Mouse (Mus musculus): ENCODE data around the gene Ptges3l. TPM values are rescaled to one million over a fixed set of nuclear protein-coding genes. Genes with fewer than 3 reads are reported as not detected.

Ptges3l gene
- polyA plus RNA-seq, 1 experiment from 2014 or later = 12.6 TPM

GRCm38 (mm10) chr11:101465869-101466551, 40.9 kb upstream of the Ptges3l start, which contains the start of gene Vat1:
Gene Vat1, minus strand, starts transcription at chr11:101466230.
- Histone ChIP-seq H3K27me3 (no peaks in the 10 kb centered on the region), H3K4me3 (replicated peaks) (peak within 1 kb of the TSS; percentile 86), H3K4me2 (peak within 1 kb of the TSS; percentile 99), H3K4me1 (peaks cover 66% of the 10 kb centered on the region), H3K9ac (peak within 1 kb of the TSS; percentile 75), H3K36me3 (peaks cover 16% of the 10 kb centered on the region), H3K9me3 (replicated peaks) (no peaks in the 10 kb centered on the region), H3K27ac (peak within 1 kb of the TSS; percentile 91)
- ATAC-seq (replicated peaks; ENCODE audit: low FRiP score) = peak; percentile 53
- WGBS = 2% methylated on average over 60 of the region's 60 CpGs

GRCm38 (mm10) chr11:101465101-101465868, 40.2 kb upstream of the Ptges3l start:
- under 1% methylated on average over 51 of the region's 51 CpGs for WGBS
- ATAC-seq (replicated peaks; ENCODE audit: low FRiP score) = peak; percentile 31
- H3K4me2 ChIP-seq = peak overlapping the region; percentile 98
- H3K4me1 ChIP-seq = peaks cover 68% of the 10 kb centered on the region
- H3K27ac ChIP-seq = peak overlapping the region; percentile 91
- H3K27me3 ChIP-seq = no peaks in the 10 kb centered on the region
- H3K4me3 ChIP-seq (replicated peaks) = peak overlapping the region; percentile 86
- no peaks in the 10 kb centered on the region for H3K9me3 ChIP-seq (replicated peaks)
- peak overlapping the region; percentile 75 for H3K9ac ChIP-seq
- H3K36me3 ChIP-seq = peaks cover 24% of the 10 kb centered on the region

- peaks cover 32% of the 10 kb centered on the region for H3K36me3 ChIP-seq
- peak within 1 kb of the TSS; percentile 75 for H3K9ac ChIP-seq
- H3K9me3 ChIP-seq (replicated peaks) = no peaks in the 10 kb centered on the region
- H3K4me2 ChIP-seq = peak within 1 kb of the TSS; percentile 98
- WGBS = 9% methylated on average over 12 of the region's 12 CpGs
- peak within 1 kb of the TSS; percentile 86 for H3K4me3 ChIP-seq (replicated peaks)
- H3K27ac ChIP-seq = peak within 1 kb of the TSS; percentile 91
- H3K4me1 ChIP-seq = peaks cover 76% of the 10 kb centered on the region
- peak; percentile 23; the same call in 1 of the 2 replicates for ATAC-seq (replicated peaks; ENCODE audit: low FRiP score)
- H3K27me3 ChIP-seq = no peaks in the 10 kb centered on the region
Observed at GRCm38 (mm10) chr11:101464211-101465100, 39.3 kb upstream of the Ptges3l start, which contains the start of gene Rnd2. Gene Rnd2, plus strand, starts transcription at chr11:101464999.

- no peaks in the 10 kb centered on the region for H3K27me3 ChIP-seq
- H3K9me3 ChIP-seq (replicated peaks) = no peaks in the 10 kb centered on the region
- ATAC-seq (replicated peaks; ENCODE audit: low FRiP score) = no peak
- peaks cover 71% of the 10 kb centered on the region for H3K4me1 ChIP-seq
- H3K36me3 ChIP-seq = peaks cover 47% of the 10 kb centered on the region
- H3K9ac ChIP-seq = no peak overlapping the region
- peak overlapping the region; percentile 98; the same call in 1 of the 2 replicates for H3K4me2 ChIP-seq
- 23% methylated on average over 13 of the region's 13 CpGs for WGBS
- H3K27ac ChIP-seq = peak overlapping the region; percentile 29; the same call in 1 of the 2 replicates
- H3K4me3 ChIP-seq (replicated peaks) = no peak overlapping the region
Observed at GRCm38 (mm10) chr11:101462583-101463440, 37.7 kb upstream of the Ptges3l start.

- 74% methylated on average over 14 of the region's 14 CpGs for WGBS
- H3K4me1 ChIP-seq = peaks cover 64% of the 10 kb centered on the region
- no peak overlapping the region for H3K9ac ChIP-seq
- no peaks in the 10 kb centered on the region for H3K27me3 ChIP-seq
- H3K4me2 ChIP-seq = peak overlapping the region; percentile 98; the same call in 1 of the 2 replicates
- no peaks in the 10 kb centered on the region for H3K9me3 ChIP-seq (replicated peaks)
- peak overlapping the region; percentile 29; the same call in 1 of the 2 replicates for H3K27ac ChIP-seq
- peaks cover 52% of the 10 kb centered on the region for H3K36me3 ChIP-seq
- ATAC-seq (replicated peaks; ENCODE audit: low FRiP score) = no peak
- H3K4me3 ChIP-seq (replicated peaks) = no peak overlapping the region
Observed at GRCm38 (mm10) chr11:101462141-101462540, 37.0 kb upstream of the Ptges3l start.

GRCm38 (mm10) chr11:101460321-101460720, 35.2 kb upstream of the Ptges3l start:
- no peaks in the 10 kb centered on the region for H3K9me3 ChIP-seq (replicated peaks)
- H3K4me3 ChIP-seq (replicated peaks) = no peak overlapping the region
- no peak for ATAC-seq (replicated peaks; ENCODE audit: low FRiP score)
- H3K4me2 ChIP-seq = no peak overlapping the region
- H3K36me3 ChIP-seq = peaks cover 52% of the 10 kb centered on the region
- no peak overlapping the region for H3K27ac ChIP-seq
- H3K4me1 ChIP-seq = peaks cover 55% of the 10 kb centered on the region
- WGBS = 79% methylated on average over 15 of the region's 15 CpGs
- H3K27me3 ChIP-seq = no peaks in the 10 kb centered on the region
- H3K9ac ChIP-seq = no peak overlapping the region

GRCm38 (mm10) chr11:101459716-101460115, 34.6 kb upstream of the Ptges3l start:
- Histone ChIP-seq H3K4me2 (no peak overlapping the region), H3K36me3 (peaks cover 52% of the 10 kb centered on the region), H3K9ac (0 out of 2 replicates have a peak overlapping the region, but pooled peaks have one; percentile 21), H3K4me1 (peaks cover 55% of the 10 kb centered on the region), H3K4me3 (replicated peaks) (no peak overlapping the region), H3K27me3 (no peaks in the 10 kb centered on the region), H3K9me3 (replicated peaks) (no peaks in the 10 kb centered on the region), H3K27ac (no peak overlapping the region)
- 17% methylated on average over 6 of the region's 6 CpGs for WGBS
- ATAC-seq (replicated peaks; ENCODE audit: low FRiP score) = no peak; the same call in 1 of the 2 replicates

GRCm38 (mm10) chr11:101458217-101458616, 33.1 kb upstream of the Ptges3l start:
- Histone ChIP-seq H3K9ac (no peak overlapping the region), H3K4me1 (peaks cover 48% of the 10 kb centered on the region), H3K4me3 (replicated peaks) (no peak overlapping the region), H3K36me3 (peaks cover 52% of the 10 kb centered on the region), H3K9me3 (replicated peaks) (no peaks in the 10 kb centered on the region), H3K27ac (no peak overlapping the region), H3K27me3 (no peaks in the 10 kb centered on the region), H3K4me2 (no peak overlapping the region)
- whole genome bisulfite sequencing = 81% methylated on average over 12 of the region's 12 CpGs
- ATAC-seq (replicated peaks; ENCODE audit: low FRiP score) = no peak

GRCm38 (mm10) chr11:101457631-101458030, 32.5 kb upstream of the Ptges3l start:
- no peak overlapping the region for H3K4me2 ChIP-seq
- ATAC-seq (replicated peaks; ENCODE audit: low FRiP score) = 0 out of 2 replicates have a peak, but pooled peaks have one; percentile 19
- 95% methylated on average over 9 of the region's 9 CpGs for WGBS
- no peak overlapping the region for H3K27ac ChIP-seq
- H3K36me3 ChIP-seq = peaks cover 51% of the 10 kb centered on the region
- H3K9ac ChIP-seq = no peak overlapping the region
- no peaks in the 10 kb centered on the region for H3K27me3 ChIP-seq
- H3K4me1 ChIP-seq = peaks cover 42% of the 10 kb centered on the region
- H3K9me3 ChIP-seq (replicated peaks) = no peaks in the 10 kb centered on the region
- H3K4me3 ChIP-seq (replicated peaks) = no peak overlapping the region

- no peak for ATAC-seq (replicated peaks; ENCODE audit: low FRiP score)
Observed at GRCm38 (mm10) chr11:101455627-101456026, 30.5 kb upstream of the Ptges3l start.

More at GRCm38 (mm10) chr11:101455627-101456026, 30.5 kb upstream of the Ptges3l start:
- Histone ChIP-seq H3K36me3 (peaks cover 32% of the 10 kb centered on the region), H3K9me3 (replicated peaks) (no peaks in the 10 kb centered on the region), H3K4me2 (no peak overlapping the region), H3K4me1 (peaks cover 37% of the 10 kb centered on the region), H3K4me3 (replicated peaks) (no peak overlapping the region), H3K9ac (no peak overlapping the region), H3K27me3 (no peaks in the 10 kb centered on the region), H3K27ac (no peak overlapping the region)
- 86% methylated on average over 7 of the region's 7 CpGs for WGBS

Measured in kidney, embryonic 15.5 days (tissue).